Mouse (Mus musculus) spleen, adult 2 months (tissue): ENCODE results near the gene Fbxl13.

Experiments used
- CTCF ChIP-seq: fragments of 200-500 bp; IDR thresholded peaks from 2 replicates; pipeline ENCODE4 v1.5.1; 2011; ENCODE audit warnings: mild to moderate bottlenecking, inconsistent platforms; ENCODE audit not compliant: insufficient read depth, insufficient read length, insufficient replicate concordance; ENCODE audit errors: extremely low read depth
- POLR2A ChIP-seq: fragments of 200-500 bp; IDR thresholded peaks from 2 replicates; pipeline ENCODE4 v1.6.1; 2011; ENCODE audit warnings: low read depth, low read length, inconsistent platforms

GRCm38 (mm10) chr5:21567784-21568183 lies 77.7 kb downstream of the Fbxl13 start:
- TF ChIP-seq POLR2A (no peak), CTCF (no peak)
